Mouse (Mus musculus): ENCODE data around the gene Rps19.

The Rps19 gene

GRCm38 (mm10) chr7:24904070-24904483, 19.9 kb downstream of the Rps19 start:
- DNase-seq: peak; percentile 99

GRCm38 (mm10) chr7:24904936-24905335, 20.8 kb downstream of the Rps19 start:
- peak; percentile 40 for DNase-seq

GRCm38 (mm10) chr7:24906551-24906950, 22.4 kb downstream of the Rps19 start:
- DNase-seq: no peak

GRCm38 (mm10) chr7:24907211-24907748, 23.1 kb downstream of the Rps19 start:
- DNase-seq: no peak

GRCm38 (mm10) chr7:24912480-24912879, 28.3 kb downstream of the Rps19 start:
- DNase-seq: no peak

- DNase-seq: no peak
Observed at GRCm38 (mm10) chr7:24918763-24919323, 34.7 kb downstream of the Rps19 start.

GRCm38 (mm10) chr7:24919728-24920127, 35.6 kb downstream of the Rps19 start:
- DNase-seq: peak; percentile 38

GRCm38 (mm10) chr7:24930475-24930874, 46.3 kb downstream of the Rps19 start:
- no peak for DNase-seq

- DNase-seq: no peak
Observed at GRCm38 (mm10) chr7:24931651-24932050, 47.5 kb downstream of the Rps19 start.
